Mouse (Mus musculus) stomach, postnatal 0 days (tissue): ENCODE measurements around the gene Cd69. TPM values are rescaled to one million over a fixed set of nuclear protein-coding genes. Genes with fewer than 3 reads are reported as not detected.

Experiments
- ATAC-seq: fragments of 200-750 bp; cut with Nextera tagmentation; 2 replicates; pipeline ENCODE4 v1.8.0; 2017; ENCODE audit not compliant: low FRiP score, low TSS enrichment
- DNase-seq: peaks from one replicate; pipeline ENCODE4 v3.0.0-alpha.2; 2016; ENCODE audit warnings: low spot score
- H3K27ac ChIP-seq: fragments of 300-500 bp; sonication (generic); replicated peaks from 2 replicates; pipeline ENCODE4 v1.5.1; 2014; ENCODE audit warnings: mild to moderate bottlenecking, control low read depth
- H3K27me3 ChIP-seq: fragments of 300-500 bp; sonication (generic); 2 replicates; pipeline ENCODE4 v1.6.1; 2014; ENCODE audit warnings: low read length; ENCODE audit not compliant: control insufficient read depth, insufficient read depth
- H3K36me3 ChIP-seq: fragments of 300-500 bp; sonication (generic); 2 replicates; pipeline ENCODE4 v1.6.1; 2014; ENCODE audit warnings: low read length, mixed read lengths; ENCODE audit not compliant: control insufficient read depth, insufficient read depth
- H3K4me1 ChIP-seq: fragments of 300-500 bp; sonication (generic); replicated peaks from 2 replicates; pipeline ENCODE4 v1.6.1; 2014; ENCODE audit warnings: antibody characterized with exemption; ENCODE audit not compliant: control insufficient read depth, insufficient read depth
- H3K4me2 ChIP-seq: fragments of 300-500 bp; sonication (generic); replicated peaks from 2 replicates; pipeline ENCODE4 v1.6.1; 2014; ENCODE audit warnings: low read depth, mild to moderate bottlenecking, control low read depth, moderate library complexity
- H3K4me3 ChIP-seq: fragments of 300-500 bp; sonication (generic); 2 replicates; pipeline ENCODE4 v1.5.1; 2014; ENCODE audit warnings: low read depth, low read length, control low read depth
- H3K9ac ChIP-seq: fragments of 300-500 bp; sonication (generic); 2 replicates; pipeline ENCODE4 v1.6.1; 2014; ENCODE audit warnings: mild to moderate bottlenecking, low read length, control low read depth, mixed read lengths
- H3K9me3 ChIP-seq: fragments of 300-500 bp; sonication (generic); 2 replicates; pipeline ENCODE4 v1.6.1; 2016; ENCODE audit warnings: low read length; ENCODE audit not compliant: control insufficient read depth
- CTCF ChIP-seq: IDR thresholded peaks from 2 replicates; pipeline ENCODE4 v1.5.1; 2016; ENCODE audit warnings: antibody characterized with exemption, low read depth, mild to moderate bottlenecking, moderate library complexity
- EP300 ChIP-seq: optimal IDR thresholded peaks from 2 replicates; pipeline ENCODE3; 2016; ENCODE audit warnings: antibody characterized with exemption
- whole genome bisulfite sequencing: fragments of 180-500 bp; shearing (Covaris S2); extraction: QIAGEN DNeasy Blood & Tissue Kit; methylation state at CpG from one replicate; pipeline ENCODE4 v1.1.7; 2014; 5-methylcytosine and 5-hydroxymethylcytosine counted together
- polyA plus RNA-seq: library from polyadenylated mRNA; unstranded; fragments of >200 nt; fragmentation: Nextera tagmentation; extraction: Ambion mirVana; gene quantifications from 2 replicates; pipeline ENCODE4 v1.2.1, GENCODE M21; 2015

Gene Cd69
- polyA plus RNA-seq, 1 experiment from 2014 or later = 0.15 TPM

- Histone ChIP-seq H3K4me1 (no peaks in the 10 kb centered on the region), H3K9ac (no peak overlapping the region), H3K27ac (0 out of 2 replicates have a peak overlapping the region, but pooled peaks have one; percentile 30), H3K36me3 (no peaks in the 10 kb centered on the region), H3K27me3 (no peaks in the 10 kb centered on the region), H3K4me2 (no peak overlapping the region), H3K4me3 (no peak overlapping the region), H3K9me3 (no peaks in the 10 kb centered on the region)
- DNase-seq = no peak
- TF ChIP-seq EP300 = no peak
- no peak for TF ChIP-seq CTCF
- peak; percentile 75 for ATAC-seq
- 68% methylated on average over 5 of the region's 5 CpGs for WGBS
Observed at GRCm38 (mm10) chr6:129218191-129218696, 57.0 kb downstream of the Cd69 start.

Other genes with a start within 250 kb of the Cd69 start
- 0.16 and 0.18 TPM in 2 replicates for gene Klrb1f, start 229.5 kb downstream of the Cd69 start, polyA plus RNA-seq
- gene Clec2e, start 174.5 kb downstream of the Cd69 start, polyA plus RNA-seq = 0.07 TPM in 1 of 2 replicates, not detected in the other
- gene Clec2d, start 94.8 kb downstream of the Cd69 start, polyA plus RNA-seq = 0.42 and 0.87 TPM in 2 replicates
- gene 4922502D21Rik, start 56.4 kb upstream of the Cd69 start, polyA plus RNA-seq = not detected in 2 replicates
- gene Clec12a, start 67.3 kb upstream of the Cd69 start, polyA plus RNA-seq = 0.40 and 0.61 TPM in 2 replicates
- 0.07 TPM in 1 of 2 replicates, not detected in the other for gene Clec12b, start 110.4 kb upstream of the Cd69 start, polyA plus RNA-seq
- gene Clec1b, start 121.9 kb upstream of the Cd69 start, polyA plus RNA-seq = 0.08 and 0.18 TPM in 2 replicates
- 0.05 and 0.08 TPM in 2 replicates for gene Clec9a, start 133.4 kb upstream of the Cd69 start, polyA plus RNA-seq
- 0.85 and 1.2 TPM in 2 replicates for gene Clec1a, start 176.6 kb upstream of the Cd69 start, polyA plus RNA-seq
- gene Olr1, start 231.7 kb upstream of the Cd69 start, polyA plus RNA-seq = 0.08 and 0.22 TPM in 2 replicates
- gene Tmem52b, start 237.1 kb upstream of the Cd69 start, polyA plus RNA-seq = 0.04 and 0.11 TPM in 2 replicates